Mouse (Mus musculus): ENCODE data around the gene Tmem269.

Gene Tmem269

GRCm38 (mm10) chr4:119238661-119239060 lies 20.6 kb upstream of the Tmem269 start:
- no peak for DNase-seq (ENCODE audit: low read depth, low spot score)

GRCm38 (mm10) chr4:119234348-119234747 lies 16.3 kb upstream of the Tmem269 start:
- DNase-seq (ENCODE audit: low read depth, low spot score) = no peak

- DNase-seq (ENCODE audit: low read depth, low spot score) = peak; percentile 86
Observed at GRCm38 (mm10) chr4:119233256-119233901, 15.4 kb upstream of the Tmem269 start.

GRCm38 (mm10) chr4:119232410-119233255 lies 14.6 kb upstream of the Tmem269 start, which contains the start of the genes AU022252 and P3h1:
AU022252 (minus strand) TSS chr4:119232712.
P3h1 (plus strand) TSS chr4:119232915.
- DNase-seq (ENCODE audit: low read depth, low spot score) = peak; percentile 99

- no peak for DNase-seq (ENCODE audit: low read depth, low spot score)
Observed at GRCm38 (mm10) chr4:119226751-119227150, 8.7 kb upstream of the Tmem269 start.

GRCm38 (mm10) chr4:119225719-119226118 lies 7.7 kb upstream of the Tmem269 start:
- no peak for DNase-seq (ENCODE audit: low read depth, low spot score)

GRCm38 (mm10) chr4:119224534-119224933 lies 6.5 kb upstream of the Tmem269 start:
- DNase-seq (ENCODE audit: low read depth, low spot score) = no peak

GRCm38 (mm10) chr4:119223696-119224095 lies 5.7 kb upstream of the Tmem269 start:
- DNase-seq (ENCODE audit: low read depth, low spot score) = peak; percentile 78

- no peak for DNase-seq (ENCODE audit: low read depth, low spot score)
Observed at GRCm38 (mm10) chr4:119216667-119217066, 1.4 kb downstream of the Tmem269 start.

GRCm38 (mm10) chr4:119204672-119205071 lies 13.3 kb downstream of the Tmem269 start:
- peak; percentile 86 for DNase-seq (ENCODE audit: low read depth, low spot score)

GRCm38 (mm10) chr4:119198105-119198504 lies 19.9 kb downstream of the Tmem269 start:
- no peak for DNase-seq (ENCODE audit: low read depth, low spot score)

GRCm38 (mm10) chr4:119195582-119196320 lies 22.3 kb downstream of the Tmem269 start:
- peak; percentile 17 for DNase-seq (ENCODE audit: low read depth, low spot score)

GRCm38 (mm10) chr4:119194909-119195581 lies 23.0 kb downstream of the Tmem269 start, which contains the start of gene Svbp:
Svbp (plus strand) TSS chr4:119195306.
- peak; percentile 95 for DNase-seq (ENCODE audit: low read depth, low spot score)

GRCm38 (mm10) chr4:119192757-119193156 lies 25.3 kb downstream of the Tmem269 start:
- DNase-seq (ENCODE audit: low read depth, low spot score) = no peak

- DNase-seq (ENCODE audit: low read depth, low spot score) = no peak
Observed at GRCm38 (mm10) chr4:119191273-119191672, 26.7 kb downstream of the Tmem269 start.

GRCm38 (mm10) chr4:119190618-119191017 lies 27.4 kb downstream of the Tmem269 start:
- no peak for DNase-seq (ENCODE audit: low read depth, low spot score)

- DNase-seq (ENCODE audit: low read depth, low spot score) = no peak
Observed at GRCm38 (mm10) chr4:119189864-119190263, 28.2 kb downstream of the Tmem269 start, which contains the start of gene Ermap. Ermap (minus strand) TSS chr4:119190011.

GRCm38 (mm10) chr4:119189392-119189791 lies 28.6 kb downstream of the Tmem269 start:
- DNase-seq (ENCODE audit: low read depth, low spot score) = no peak

- no peak for DNase-seq (ENCODE audit: low read depth, low spot score)
Observed at GRCm38 (mm10) chr4:119188060-119188785, 29.8 kb downstream of the Tmem269 start.

- DNase-seq (ENCODE audit: low read depth, low spot score) = no peak
Observed at GRCm38 (mm10) chr4:119185771-119186170, 32.2 kb downstream of the Tmem269 start.

- no peak for DNase-seq (ENCODE audit: low read depth, low spot score)
Observed at GRCm38 (mm10) chr4:119183525-119183924, 34.5 kb downstream of the Tmem269 start.

Data from brain, adult 2 months (tissue).